Mouse (Mus musculus): ENCODE measurements around the gene Frmd4a. TPM values are rescaled to one million over a fixed set of nuclear protein-coding genes. Genes with fewer than 3 reads are reported as not detected.

Frmd4a gene
- total and polyA plus RNA-seq, 2 experiments from 2014 or later: 40.7 to 55.8 TPM

DNA sequence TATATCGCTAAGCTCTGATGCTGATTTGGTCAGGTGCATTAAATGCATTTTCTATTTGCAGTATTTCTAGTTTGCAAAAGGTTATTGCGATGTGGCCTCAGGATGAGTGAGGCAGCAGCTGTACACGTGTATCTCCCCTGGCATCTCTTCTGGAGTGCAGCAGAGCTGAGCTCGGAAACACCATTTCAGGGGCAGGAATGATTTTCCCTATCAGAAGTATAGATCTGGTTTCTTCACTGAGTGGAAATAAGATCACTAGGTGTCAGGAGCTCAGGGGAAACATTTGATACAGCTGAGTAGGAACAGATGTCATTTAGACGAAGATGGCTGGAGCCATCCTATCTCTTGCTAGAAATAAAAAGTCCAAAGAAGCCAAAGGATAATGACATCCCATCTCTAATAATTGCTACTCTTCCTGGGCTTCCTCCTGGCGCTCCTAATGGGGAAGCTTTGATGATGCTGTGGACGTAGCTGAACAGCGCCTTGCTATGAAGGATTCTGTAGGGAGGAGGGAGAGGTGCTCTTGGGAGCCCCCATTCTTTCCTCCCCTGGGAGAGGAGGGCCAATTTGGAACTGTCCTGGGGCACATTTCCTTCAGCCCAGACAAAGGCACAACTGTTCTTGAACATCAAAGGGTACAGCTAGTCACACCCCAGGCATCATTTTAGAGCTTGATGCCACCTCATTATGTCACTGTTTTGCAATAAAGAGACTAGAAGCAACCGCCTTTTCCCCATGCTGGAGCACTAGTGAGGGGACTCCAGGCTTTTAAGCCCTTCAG, 102.4 kb downstream of the Frmd4a start:
- WGBS: 47% methylated on average over 9 of the region's 9 CpGs
- H3K4me2 ChIP-seq (ENCODE audit: low read depth, low read length): no peak overlapping the region
- no peaks in the 10 kb centered on the region for H3K36me3 ChIP-seq (ENCODE audit: insufficient read depth, low read length)
- no peak overlapping the region for H3K9ac ChIP-seq (replicated peaks; ENCODE audit: low read length)
- H3K4me3 ChIP-seq (ENCODE audit: low read length): no peak overlapping the region
- no peaks in the 10 kb centered on the region for H3K9me3 ChIP-seq (ENCODE audit: low read length)
- TF ChIP-seq CTCF (IDR thresholded peaks at IDR 0.05; ENCODE audit: low read depth): no peak
- no peaks in the 10 kb centered on the region for H3K27me3 ChIP-seq (ENCODE audit: insufficient read depth, low read length)
- no peaks in the 10 kb centered on the region for H3K4me1 ChIP-seq (ENCODE audit: insufficient read depth, low read length)
- no peak overlapping the region for H3K27ac ChIP-seq
- no peak for ATAC-seq
- no peak for DNase-seq (ENCODE audit: low spot score)

DNA sequence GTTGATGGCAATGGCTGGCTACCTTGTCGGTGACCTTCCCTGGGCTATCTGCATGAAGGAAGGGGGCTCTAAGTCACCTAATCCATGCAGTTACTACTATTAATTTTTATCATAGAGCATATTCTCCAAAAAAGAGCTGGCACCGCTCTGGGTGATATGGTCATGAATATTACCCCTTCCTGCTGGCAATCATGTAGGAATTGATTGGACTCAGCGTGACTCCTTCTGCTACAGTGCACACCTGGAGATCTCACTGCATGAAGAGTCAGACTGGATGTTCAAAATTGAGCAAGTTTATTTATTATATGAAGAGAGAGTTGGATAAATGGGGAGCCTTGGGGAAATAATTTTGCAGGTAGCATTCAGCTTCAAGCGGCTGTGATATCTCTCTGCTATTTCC, 113.7 kb downstream of the Frmd4a start:
- no peak for TF ChIP-seq CTCF (IDR thresholded peaks at IDR 0.05; ENCODE audit: low read depth)
- no peaks in the 10 kb centered on the region for H3K9me3 ChIP-seq (ENCODE audit: low read length)
- H3K36me3 ChIP-seq (ENCODE audit: insufficient read depth, low read length): no peaks in the 10 kb centered on the region
- WGBS: 74% methylated on average over 4 of the region's 4 CpGs
- ATAC-seq (no peak), DNase-seq (ENCODE audit: low spot score) (no peak)
- no peak overlapping the region for H3K4me2 ChIP-seq (ENCODE audit: low read depth, low read length)
- H3K27me3 ChIP-seq (ENCODE audit: insufficient read depth, low read length): no peaks in the 10 kb centered on the region
- H3K9ac ChIP-seq (replicated peaks; ENCODE audit: low read length): no peak overlapping the region
- H3K4me3 ChIP-seq (ENCODE audit: low read length): no peak overlapping the region
- H3K27ac ChIP-seq: no peak overlapping the region
- no peaks in the 10 kb centered on the region for H3K4me1 ChIP-seq (ENCODE audit: insufficient read depth, low read length)

DNA sequence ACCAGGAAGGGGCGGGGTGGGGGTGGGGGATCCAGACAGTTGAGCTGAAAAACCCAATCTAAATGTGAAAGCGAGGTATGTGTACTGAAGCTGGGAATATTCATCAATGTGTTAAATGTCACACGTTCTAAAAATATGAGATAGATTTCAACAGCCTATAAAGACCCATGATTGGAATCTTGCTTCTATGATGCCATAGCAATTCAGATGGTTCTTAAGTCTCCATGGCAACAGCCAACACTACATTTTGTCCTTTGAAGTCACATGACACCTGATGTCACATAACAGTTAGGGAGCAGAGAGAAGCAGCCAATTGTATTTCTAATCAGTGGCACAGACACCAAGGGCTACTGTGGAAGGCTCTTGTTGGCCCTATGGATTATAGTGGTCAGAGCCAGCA, 120.0 kb downstream of the Frmd4a start:
- 0 out of 2 replicates have a peak, but pooled peaks cover 3% of the 10 kb centered on the region for H3K4me1 ChIP-seq (ENCODE audit: insufficient read depth, low read length)
- no peak for TF ChIP-seq CTCF (IDR thresholded peaks at IDR 0.05; ENCODE audit: low read depth)
- ATAC-seq: no peak
- H3K27ac ChIP-seq: no peak overlapping the region
- DNase-seq (ENCODE audit: low spot score): no peak
- no peak overlapping the region for H3K4me3 ChIP-seq (ENCODE audit: low read length)
- no peak overlapping the region for H3K9ac ChIP-seq (replicated peaks; ENCODE audit: low read length)
- no peaks in the 10 kb centered on the region for H3K27me3 ChIP-seq (ENCODE audit: insufficient read depth, low read length)
- no peaks in the 10 kb centered on the region for H3K36me3 ChIP-seq (ENCODE audit: insufficient read depth, low read length)
- H3K4me2 ChIP-seq (ENCODE audit: low read depth, low read length): no peak overlapping the region
- 79% methylated on average over 3 of the region's 3 CpGs for WGBS
- H3K9me3 ChIP-seq (ENCODE audit: low read length): no peaks in the 10 kb centered on the region

DNA sequence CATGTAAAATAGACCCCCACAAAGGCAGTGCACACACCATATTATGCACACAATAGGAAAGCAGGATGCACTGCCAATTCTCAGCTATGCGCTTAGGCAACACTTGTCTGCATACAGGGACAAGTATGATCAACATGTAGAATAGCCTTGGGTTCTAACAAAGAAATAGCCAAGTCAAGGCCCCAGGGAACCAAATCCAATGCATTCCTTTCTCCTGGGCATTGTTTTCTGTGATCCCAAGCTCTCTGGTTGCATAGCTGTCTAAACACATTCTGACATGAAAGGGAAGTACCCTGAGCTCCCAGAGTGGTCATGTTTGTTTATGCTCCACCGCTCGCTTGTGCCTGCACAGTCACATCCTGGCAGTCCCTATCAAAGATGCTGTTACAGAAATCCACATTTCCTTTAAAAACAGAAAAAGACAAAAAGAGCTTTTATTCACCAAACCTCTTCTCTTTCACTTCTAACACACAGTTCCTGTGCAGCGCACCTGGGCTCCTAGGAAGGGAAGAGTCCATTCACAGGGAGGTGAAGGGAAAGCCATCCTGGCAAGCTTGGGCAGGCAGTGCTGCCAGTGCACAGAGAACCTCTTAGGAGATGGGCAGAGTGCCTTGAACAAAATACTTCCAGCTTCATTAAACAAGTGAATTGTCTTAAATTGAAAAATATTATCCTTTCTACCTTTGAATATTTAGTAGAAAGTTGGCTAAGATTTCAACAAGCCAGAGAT, 124.9 kb downstream of the Frmd4a start:
- Histone ChIP-seq H3K4me3 (ENCODE audit: low read length) (no peak overlapping the region), H3K4me2 (ENCODE audit: low read depth, low read length) (no peak overlapping the region), H3K27ac (0 out of 2 replicates have a peak overlapping the region, but pooled peaks have one; percentile 12), H3K4me1 (ENCODE audit: insufficient read depth, low read length) (0 out of 2 replicates have a peak, but pooled peaks cover 3% of the 10 kb centered on the region), H3K36me3 (ENCODE audit: insufficient read depth, low read length) (no peaks in the 10 kb centered on the region), H3K9ac (replicated peaks; ENCODE audit: low read length) (no peak overlapping the region), H3K27me3 (ENCODE audit: insufficient read depth, low read length) (no peaks in the 10 kb centered on the region), H3K9me3 (ENCODE audit: low read length) (no peaks in the 10 kb centered on the region)
- no peak for TF ChIP-seq CTCF (IDR thresholded peaks at IDR 0.05; ENCODE audit: low read depth)
- DNase-seq (ENCODE audit: low spot score) (peak; percentile 37), ATAC-seq (no peak)
- WGBS: 31% methylated on average over 4 of the region's 4 CpGs

DNA sequence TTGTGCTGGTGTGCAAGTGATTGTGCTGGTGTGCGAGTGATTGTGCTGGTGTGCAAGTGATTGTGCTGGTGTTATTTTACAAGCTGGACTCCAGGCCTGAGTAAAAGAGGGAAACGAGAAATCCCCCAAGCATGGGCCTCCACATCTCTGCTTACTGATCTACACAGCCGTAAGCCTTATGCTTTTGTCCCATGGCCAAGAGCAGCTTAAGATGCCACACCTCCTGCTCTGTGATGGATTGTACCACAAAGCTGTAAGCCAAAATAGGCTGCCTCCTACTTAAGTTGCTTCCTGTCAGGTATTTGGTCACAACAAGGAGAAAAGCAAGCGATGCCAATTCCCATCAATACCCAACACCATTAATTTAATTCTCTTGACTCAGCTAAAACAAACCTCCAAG, 126.9 kb downstream of the Frmd4a start:
- Histone ChIP-seq H3K9ac (replicated peaks; ENCODE audit: low read length) (no peak overlapping the region), H3K27me3 (ENCODE audit: insufficient read depth, low read length) (no peaks in the 10 kb centered on the region), H3K27ac (no peak overlapping the region), H3K4me3 (ENCODE audit: low read length) (no peak overlapping the region), H3K4me2 (ENCODE audit: low read depth, low read length) (no peak overlapping the region), H3K9me3 (ENCODE audit: low read length) (no peaks in the 10 kb centered on the region), H3K36me3 (ENCODE audit: insufficient read depth, low read length) (no peaks in the 10 kb centered on the region), H3K4me1 (ENCODE audit: insufficient read depth, low read length) (0 out of 2 replicates have a peak, but pooled peaks cover 3% of the 10 kb centered on the region)
- ATAC-seq (no peak), DNase-seq (ENCODE audit: low spot score) (no peak)
- 79% methylated on average over 4 of the region's 4 CpGs for WGBS
- no peak for TF ChIP-seq CTCF (IDR thresholded peaks at IDR 0.05; ENCODE audit: low read depth)

DNA sequence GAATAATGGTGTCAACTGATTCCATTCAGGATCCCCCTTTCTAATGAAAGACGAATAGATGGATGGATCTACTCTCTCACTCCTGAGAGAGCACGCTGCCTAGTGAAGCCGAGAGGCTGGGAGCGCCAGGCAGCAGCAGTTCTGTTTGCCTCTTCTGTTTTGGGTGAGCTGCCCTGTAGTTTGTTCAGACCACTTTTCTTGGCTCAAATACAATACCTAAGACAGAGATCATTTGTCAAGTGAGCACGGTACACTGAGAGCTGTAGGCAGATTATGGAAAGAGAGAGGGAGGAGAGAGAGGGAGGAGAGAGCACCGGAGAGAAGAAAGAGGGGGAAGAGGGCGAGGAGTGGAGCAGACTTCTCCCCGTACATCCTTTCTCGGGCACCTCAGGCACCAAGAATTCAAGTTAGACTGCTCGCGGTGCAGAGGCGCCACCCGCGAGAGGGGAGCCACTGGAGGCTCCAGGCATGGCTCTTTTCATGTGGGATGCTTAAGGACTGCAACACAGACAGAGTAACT, 135.1 kb downstream of the Frmd4a start:
- peak overlapping the region; percentile 81 for H3K4me2 ChIP-seq (ENCODE audit: low read depth, low read length)
- WGBS: under 1% methylated on average over 14 of the region's 14 CpGs
- TF ChIP-seq CTCF (IDR thresholded peaks at IDR 0.05; ENCODE audit: low read depth): no peak
- ATAC-seq (peak; percentile 60), DNase-seq (ENCODE audit: low spot score) (peak; percentile 58)
- H3K36me3 ChIP-seq (ENCODE audit: insufficient read depth, low read length): no peaks in the 10 kb centered on the region
- peak overlapping the region; percentile 47 for H3K4me3 ChIP-seq (ENCODE audit: low read length)
- H3K9ac ChIP-seq (replicated peaks; ENCODE audit: low read length): peak overlapping the region; percentile 64
- H3K27ac ChIP-seq: peak overlapping the region; percentile 87
- H3K4me1 ChIP-seq (ENCODE audit: insufficient read depth, low read length): peaks cover 20% of the 10 kb centered on the region; the same call in 1 of the 2 replicates
- H3K9me3 ChIP-seq (ENCODE audit: low read length): no peaks in the 10 kb centered on the region
- H3K27me3 ChIP-seq (ENCODE audit: insufficient read depth, low read length): no peaks in the 10 kb centered on the region

Data from hindbrain, postnatal 0 days (tissue).